Mouse (Mus musculus) bone marrow macrophage, adult 2 months (primary cell): ENCODE results near the gene Aip.

ENCODE experiments used
- CTCF ChIP-seq: IDR thresholded peaks from 2 replicates; pipeline ENCODE4 v1.5.1; 2012; ENCODE audit warnings: low read depth, mild to moderate bottlenecking, low read length, moderate library complexity
- POLR2A ChIP-seq: IDR thresholded peaks from 2 replicates; pipeline ENCODE4 v1.6.1; 2012; ENCODE audit warnings: mild to moderate bottlenecking, low read depth, low read length, borderline replicate concordance

DNA sequence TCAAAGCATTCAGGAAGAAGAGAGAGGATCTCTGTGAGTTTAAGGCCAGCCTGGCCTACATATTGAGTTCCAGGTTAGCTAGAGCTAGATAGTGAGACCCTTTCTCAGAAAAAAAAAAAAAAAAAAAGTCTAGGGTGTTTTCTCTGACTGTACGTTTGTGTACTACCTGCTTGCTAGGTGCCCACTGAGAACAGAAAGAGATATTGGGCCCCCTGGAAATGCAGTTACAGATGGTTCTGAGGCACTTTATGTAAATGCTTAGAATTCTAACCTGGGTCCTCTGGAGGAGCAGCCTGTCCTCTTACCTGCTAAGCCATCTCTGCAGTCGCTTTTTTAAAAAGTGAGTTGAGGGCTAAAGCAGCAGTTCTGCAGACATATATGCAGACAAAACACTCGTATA, 29.9 kb downstream of the Aip start:
- TF ChIP-seq CTCF (no peak), POLR2A (no peak)
